Mouse (Mus musculus) layer of hippocampus, adult 8-10 months (tissue): Measurements from ENCODE around the gene Plppr3. TPM values are rescaled to one million over a fixed set of nuclear protein-coding genes. Genes with fewer than 3 reads are reported as not detected.

Source experiments
- DNase-seq, 2 experiments: peaks; one replicate each; pipeline ENCODE4 v3.0.0; 2022; ENCODE audit warnings: low spot score in 2 of 2
- microRNA-seq, 2 experiments: library from miRNA; unstranded; fragments of <30 nt; microRNA quantifications; one replicate each; pipeline ENCODE4 v1.2.0; 2022
- total RNA-seq, 4 experiments: library from RNA; stranded (reverse); gene quantifications; 2 replicates each; pipeline ENCODE4 v1.2.4; 2022

The Plppr3 gene
- total RNA-seq, 4 experiments from 2014 or later = 34.6 to 41.0 (median 38.0) TPM

- no peak for DNase-seq
Observed at GRCm38 (mm10) chr10:79821731-79822130, 52.7 kb downstream of the Plppr3 start.

DNA sequence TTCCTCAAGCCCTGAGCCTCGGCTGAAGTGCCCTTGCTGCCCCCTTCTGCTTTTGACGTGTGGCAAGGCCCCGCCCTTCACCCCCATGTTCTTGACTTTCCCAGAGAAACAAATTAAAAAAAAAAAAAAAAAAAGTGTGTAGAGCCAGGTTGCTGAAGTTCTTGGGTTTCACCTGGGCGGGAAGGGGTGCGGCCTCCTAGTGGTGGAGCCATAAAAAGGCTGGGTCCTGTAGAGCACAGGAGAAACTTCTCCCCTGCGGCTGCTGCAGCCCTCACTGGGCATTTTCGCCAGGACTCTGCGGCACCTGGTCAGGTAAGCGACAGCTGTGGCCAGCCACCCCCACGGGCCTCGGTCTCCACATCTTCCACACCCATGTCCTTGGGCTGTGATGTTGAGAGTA is 53.7 kb downstream of the Plppr3 start, which contains the start of gene Misp:
Misp (plus strand) TSS at position 208 of the 400 bp plus-strand sequence.
- DNase-seq = no peak

- DNase-seq = no peak
Observed at GRCm38 (mm10) chr10:79820277-79820676, 54.2 kb downstream of the Plppr3 start.

GRCm38 (mm10) chr10:79819606-79820005 is 54.8 kb downstream of the Plppr3 start:
- no peak for DNase-seq

DNA sequence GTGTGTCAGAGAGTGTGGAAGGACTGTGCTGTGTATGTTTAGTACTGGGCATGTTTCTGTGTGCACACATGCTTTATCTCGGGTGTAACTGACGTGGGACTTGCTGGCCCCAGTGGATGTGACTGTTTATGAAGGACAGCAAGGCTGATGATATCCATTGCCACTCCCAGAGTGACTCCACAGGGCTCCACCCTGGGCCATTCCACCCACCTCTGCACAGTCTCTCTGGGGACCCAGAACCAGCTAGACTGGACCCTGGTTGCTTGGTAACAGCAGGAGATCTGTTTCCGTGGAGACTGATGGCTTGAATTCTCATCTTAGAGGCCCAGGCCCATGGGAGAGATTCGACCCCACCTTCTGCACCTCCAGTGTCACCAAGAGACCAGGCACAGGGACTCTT is 56.2 kb downstream of the Plppr3 start:
- no peak for DNase-seq

GRCm38 (mm10) chr10:79817111-79817510 is 57.3 kb downstream of the Plppr3 start:
- DNase-seq = no peak

DNA sequence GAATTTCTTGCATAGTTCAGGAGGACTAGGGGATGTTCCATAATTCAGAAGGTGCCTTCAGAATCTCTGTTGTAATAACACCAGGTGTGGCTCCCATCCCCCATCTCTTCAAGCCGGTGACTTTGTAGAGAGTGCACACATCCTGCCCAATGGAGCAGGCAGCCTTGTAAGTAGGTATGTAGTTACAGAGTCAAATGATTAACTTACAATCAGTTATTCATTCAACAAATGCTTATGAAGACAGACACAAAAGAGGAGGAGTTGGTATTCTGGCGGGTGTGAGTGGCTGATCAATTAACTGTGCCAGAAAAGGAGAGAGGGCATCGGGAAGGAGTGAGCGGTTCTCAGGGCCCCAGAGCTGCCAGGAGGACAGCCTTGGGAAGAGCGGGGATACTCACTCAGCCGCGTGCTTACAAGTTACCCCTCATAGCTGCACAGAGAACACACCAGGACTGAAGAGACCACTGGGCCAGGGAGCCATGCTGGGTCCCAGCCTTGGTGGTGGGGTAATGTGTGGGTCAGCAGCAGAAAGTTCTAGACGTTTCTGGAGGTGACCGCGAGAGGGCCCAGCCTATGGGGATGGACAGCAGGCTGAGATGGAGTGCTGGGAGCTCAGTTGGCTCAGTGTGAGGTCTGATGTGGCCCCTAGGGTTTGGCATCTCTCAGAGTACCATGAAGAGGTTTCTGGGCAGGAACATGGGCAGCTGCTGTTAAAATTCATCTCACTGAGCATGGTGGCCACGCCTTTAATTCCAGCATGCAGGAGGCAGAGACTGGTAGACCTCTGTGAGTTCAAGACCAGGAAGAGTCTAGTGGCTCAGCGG is 58.6 kb downstream of the Plppr3 start:
- DNase-seq = no peak

DNA sequence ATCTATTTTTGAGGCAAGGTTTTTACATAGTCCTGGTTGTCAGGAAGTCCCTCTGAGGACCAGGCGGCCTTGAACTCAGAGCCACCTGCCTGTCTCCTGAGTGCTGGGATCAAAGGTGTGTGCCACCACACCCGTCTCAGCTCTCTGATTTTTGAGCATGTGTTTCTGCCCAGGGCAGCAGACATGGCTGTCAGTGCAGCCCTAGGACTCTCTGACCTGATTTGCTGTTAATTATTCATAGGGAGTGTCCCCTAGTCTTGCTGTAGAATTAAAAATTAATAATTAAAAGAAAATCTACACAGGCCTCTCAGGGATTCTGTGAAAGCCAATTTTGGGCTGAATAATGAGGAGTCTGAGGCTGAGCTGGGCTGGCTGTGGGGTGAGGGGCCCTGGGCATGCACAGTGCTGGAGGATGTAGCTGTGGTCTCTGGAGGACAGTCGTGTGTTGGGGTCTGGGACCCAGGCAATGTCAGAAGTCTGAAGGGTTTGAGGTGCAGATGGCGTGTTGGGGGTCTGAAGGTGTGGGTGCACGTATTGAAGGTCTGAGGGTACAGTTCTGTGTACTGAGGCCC is 60.1 kb downstream of the Plppr3 start:
- no peak for DNase-seq

- peak in 1 of 2 experiments; percentile 91 for DNase-seq
Observed at GRCm38 (mm10) chr10:79811736-79812637, 62.4 kb downstream of the Plppr3 start.

Small RNA genes within 50 kb of the gene (microRNA-seq; reads per million reads assigned to microRNA genes)
- 0 reads per million in 2 experiments for gene Mir6910

Other genes with a start within 250 kb of the Plppr3 start
- gene Shc2, start 236.7 kb downstream of the Plppr3 start, total RNA-seq = 10 to 100 TPM; 41.1 to 51.9 (median 45.4) TPM
- under 1 TPM in 3 of 4 experiments, not detected in 1; 0.27 to 0.60 (median 0.39) TPM for gene Odf3l2, start 228.9 kb downstream of the Plppr3 start, total RNA-seq
- gene Madcam1, start 210.1 kb downstream of the Plppr3 start, total RNA-seq = not detected
- gene Tpgs1, start 205.3 kb downstream of the Plppr3 start, total RNA-seq = 10 to 100 TPM; 48.4 to 72.6 (median 64.3) TPM
- gene Cdc34, start 192.4 kb downstream of the Plppr3 start, total RNA-seq = 10 to 100 TPM; 57.9 to 67.0 (median 66.1) TPM
- gene Gzmm, start 185.6 kb downstream of the Plppr3 start, total RNA-seq = 1 to 10 TPM; 2.3 to 3.5 (median 3.3) TPM
- gene Bsg, start 170.1 kb downstream of the Plppr3 start, total RNA-seq = 100 to 1,000 TPM; 515 to 593 (median 535) TPM
- gene Hcn2, start 158.0 kb downstream of the Plppr3 start, total RNA-seq = 100 to 1,000 TPM; 120 to 128 (median 121) TPM
- gene Polrmt, start 128.1 kb downstream of the Plppr3 start, total RNA-seq = 10 to 100 TPM; 44.5 to 58.2 (median 51.3) TPM
- gene Fgf22, start 119.6 kb downstream of the Plppr3 start, total RNA-seq = 1 to 10 TPM; 1.7 to 4.6 (median 2.4) TPM
- 10 to 100 TPM; 72.4 to 82.9 (median 75.8) TPM for gene Rnf126, start 107.7 kb downstream of the Plppr3 start, total RNA-seq
- gene Fstl3, start 97.4 kb downstream of the Plppr3 start, total RNA-seq = 1 to 10 TPM; 2.2 to 2.9 (median 2.4) TPM
- gene Prss57, start 83.7 kb downstream of the Plppr3 start, total RNA-seq = under 1 TPM in 3 of 4 experiments, not detected in 1; 0.43 to 0.83 (median 0.50) TPM
- gene Palm, start 81.1 kb downstream of the Plppr3 start, total RNA-seq = 100 to 1,000 TPM; 244 to 264 (median 260) TPM
- gene Misp, start 53.6 kb downstream of the Plppr3 start, total RNA-seq = 1 to 10 TPM in 2 of 4 experiments, not detected in 2; 1.6 to 1.9 TPM
- gene Ptbp1, start 20.2 kb downstream of the Plppr3 start, total RNA-seq = 10 to 100 TPM; 67.7 to 76.4 (median 73.7) TPM
- 1 to 10 TPM; 1.2 to 2.3 (median 1.5) TPM for gene Prtn3, start 158 bp downstream of the Plppr3 start, total RNA-seq
- not detected for gene Elane, start 11.6 kb upstream of the Plppr3 start, total RNA-seq
- gene Cfd, start 16.2 kb upstream of the Plppr3 start, total RNA-seq = under 1 TPM in 1 of 4 experiments, not detected in 3; 0.39 TPM
- 10 to 100 TPM; 50.4 to 61.2 (median 57.1) TPM for gene Med16, start 34.3 kb upstream of the Plppr3 start, total RNA-seq
- gene Gm26602, start 36.2 kb upstream of the Plppr3 start, total RNA-seq = not detected
- gene Kiss1r, start 42.3 kb upstream of the Plppr3 start, total RNA-seq = 1 to 10 TPM; 6.3 to 8.3 (median 7.6) TPM
- 100 to 1,000 TPM; 340 to 392 (median 347) TPM for gene R3hdm4, start 46.6 kb upstream of the Plppr3 start, total RNA-seq
- gene Arid3a, start 52.4 kb upstream of the Plppr3 start, total RNA-seq = 10 to 100 TPM in 1 of 4 experiments, 1 to 10 TPM in 3; 6.6 to 11.8 (median 7.5) TPM
- 10 to 100 TPM; 42.9 to 50.8 (median 48.6) TPM for gene Wdr18, start 85.5 kb upstream of the Plppr3 start, total RNA-seq
- under 1 TPM in 2 of 4 experiments, not detected in 2; 0.19 to 0.20 TPM for gene Grin3b, start 96.1 kb upstream of the Plppr3 start, total RNA-seq
- gene Tmem259, start 109.7 kb upstream of the Plppr3 start, total RNA-seq = 100 to 1,000 TPM; 111 to 119 (median 116) TPM
- 1 to 10 TPM; 5.3 to 9.8 (median 6.6) TPM for gene Cnn2, start 114.0 kb upstream of the Plppr3 start, total RNA-seq
- gene Abca7, start 121.9 kb upstream of the Plppr3 start, total RNA-seq = 10 to 100 TPM; 12.4 to 13.6 (median 13.3) TPM
- gene Arhgap45, start 142.0 kb upstream of the Plppr3 start, total RNA-seq = 10 to 100 TPM in 2 of 4 experiments, 1 to 10 TPM in 2; 2.8 to 14.1 (median 8.2) TPM
- 10 to 100 TPM; 64.2 to 86.7 (median 75.4) TPM for gene Polr2e, start 165.2 kb upstream of the Plppr3 start, total RNA-seq
- gene Gpx4, start 172.5 kb upstream of the Plppr3 start, total RNA-seq = 100 to 1,000 TPM; 433 to 528 (median 468) TPM
- gene Sbno2, start 230.9 kb upstream of the Plppr3 start, total RNA-seq = 10 to 100 TPM; 19.9 to 52.8 (median 29.8) TPM
- gene Stk11, start 241.2 kb upstream of the Plppr3 start, total RNA-seq = 100 to 1,000 TPM in 1 of 4 experiments, 10 to 100 TPM in 3; 94.2 to 111 (median 96.5) TPM